Mouse (Mus musculus): ENCODE data around the gene Srsf4. TPM values are rescaled to one million over a fixed set of nuclear protein-coding genes. Genes with fewer than 3 reads are reported as not detected.
A peak's percentile ranks its signal among the peaks of the same experiment; 100 is the strongest.

The Srsf4 gene
- polyA plus RNA-seq, 1 experiment = 55.4 TPM

- H3K79me3 ChIP-seq (ENCODE audit: low read depth) = no peaks in the 10 kb centered on the region
- no peak overlapping the region for H3ac ChIP-seq (ENCODE audit: control insufficient read depth, insufficient read length, low read depth)
- TF ChIP-seq CTCF (IDR thresholded peaks at IDR 0.05; ENCODE audit: control insufficient read depth, insufficient read depth, insufficient read length) (no peak), MAX (IDR thresholded peaks at IDR 0.05) (no peak)
- peaks cover 10% of the 10 kb centered on the region for H3K36me3 ChIP-seq (ENCODE audit: control insufficient read depth, insufficient read depth)
- no peak overlapping the region for H3K4me3 ChIP-seq (ENCODE audit: insufficient read depth, poor library complexity, severe bottlenecking)
- H3K27me3 ChIP-seq (ENCODE audit: control insufficient read depth, insufficient read depth, insufficient read length) = no peaks in the 10 kb centered on the region
- no peaks in the 10 kb centered on the region for H3K79me2 ChIP-seq (ENCODE audit: control insufficient read depth, insufficient read depth)
Measured at GRCm38 (mm10) chr4:131854950-131855349, 18.5 kb upstream of the Srsf4 start.

DNA sequence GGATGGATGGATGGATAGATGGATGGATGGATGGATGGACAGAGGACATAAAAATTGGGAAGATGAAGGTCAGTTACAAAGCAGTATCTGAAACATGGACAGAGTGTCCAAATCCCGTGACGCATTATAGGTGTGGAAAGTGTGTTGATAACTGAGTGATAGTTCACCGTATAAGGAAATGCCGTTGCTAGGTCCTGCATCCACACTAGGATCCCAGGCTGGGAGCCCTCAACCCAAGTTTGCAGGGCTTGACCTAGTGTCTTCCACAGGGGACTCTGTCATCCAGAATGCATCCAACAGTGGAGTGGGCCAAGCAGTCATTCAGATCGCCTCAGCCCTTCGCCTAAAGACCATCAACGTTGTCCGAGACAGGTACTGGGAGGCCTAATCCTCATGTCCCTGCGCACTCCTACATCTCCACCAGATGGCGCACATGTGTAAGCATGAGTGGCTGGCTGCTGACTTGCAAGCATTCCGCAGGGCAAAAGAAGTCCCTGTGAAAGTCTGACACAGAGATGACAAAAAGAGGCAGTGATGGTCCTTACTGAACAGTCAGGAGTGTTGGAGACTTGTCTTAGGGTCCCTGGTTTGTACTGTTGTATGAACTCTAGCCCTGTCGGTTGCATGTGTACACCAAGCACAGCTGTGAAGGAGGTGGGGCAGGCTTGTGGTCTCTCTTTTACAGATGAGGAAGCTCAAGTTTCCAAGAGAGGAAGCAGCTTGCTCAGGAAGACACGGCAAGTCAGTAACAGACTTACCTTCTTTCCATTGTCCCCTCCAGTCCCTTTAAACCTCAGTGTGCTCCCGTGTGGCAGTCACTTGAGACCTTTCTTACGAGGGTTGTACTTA lies 12.7 kb upstream of the Srsf4 start:
- no peak overlapping the region for H3K4me3 ChIP-seq (ENCODE audit: insufficient read depth, poor library complexity, severe bottlenecking)
- peak; percentile 87 for TF ChIP-seq CTCF (IDR thresholded peaks at IDR 0.05; ENCODE audit: control insufficient read depth, insufficient read depth, insufficient read length)
- TF ChIP-seq CEBPB (IDR thresholded peaks at IDR 0.05; ENCODE audit: low read depth) = no peak
- peaks cover 47% of the 10 kb centered on the region for H3K36me3 ChIP-seq (ENCODE audit: control insufficient read depth, insufficient read depth)
- H3K79me2 ChIP-seq (ENCODE audit: control insufficient read depth, insufficient read depth) = no peaks in the 10 kb centered on the region
- no peak overlapping the region for H3ac ChIP-seq (ENCODE audit: control insufficient read depth, insufficient read length, low read depth)
- H3K79me3 ChIP-seq (ENCODE audit: low read depth) = no peaks in the 10 kb centered on the region
- H3K27me3 ChIP-seq (ENCODE audit: control insufficient read depth, insufficient read depth, insufficient read length) = no peaks in the 10 kb centered on the region

- Histone ChIP-seq H3K79me2 (ENCODE audit: control insufficient read depth, insufficient read depth) (no peaks in the 10 kb centered on the region), H3K36me3 (ENCODE audit: control insufficient read depth, insufficient read depth) (peaks cover 48% of the 10 kb centered on the region), H3K79me3 (ENCODE audit: low read depth) (no peaks in the 10 kb centered on the region), H3K4me3 (ENCODE audit: insufficient read depth, poor library complexity, severe bottlenecking) (no peak overlapping the region), H3ac (ENCODE audit: control insufficient read depth, insufficient read length, low read depth) (no peak overlapping the region), H3K27me3 (ENCODE audit: control insufficient read depth, insufficient read depth, insufficient read length) (no peaks in the 10 kb centered on the region)
- TF ChIP-seq MYOG (IDR thresholded peaks at IDR 0.05; ENCODE audit: control insufficient read depth, extremely low read depth, insufficient read length) = no peak
- TF ChIP-seq CEBPB (IDR thresholded peaks at IDR 0.05; ENCODE audit: low read depth) = no peak
- no peak for TF ChIP-seq CTCF (IDR thresholded peaks at IDR 0.05; ENCODE audit: control insufficient read depth, insufficient read depth, insufficient read length)
- TF ChIP-seq FOSL1 (IDR thresholded peaks at IDR 0.05; ENCODE audit: insufficient read depth, low read length, poor library complexity, severe bottlenecking) = no peak
- TF ChIP-seq MAX (IDR thresholded peaks at IDR 0.05) = no peak
- TF ChIP-seq USF1 (IDR thresholded peaks at IDR 0.05; ENCODE audit: low read depth) = no peak
Measured at GRCm38 (mm10) chr4:131861341-131861739, 12.1 kb upstream of the Srsf4 start.

DNA sequence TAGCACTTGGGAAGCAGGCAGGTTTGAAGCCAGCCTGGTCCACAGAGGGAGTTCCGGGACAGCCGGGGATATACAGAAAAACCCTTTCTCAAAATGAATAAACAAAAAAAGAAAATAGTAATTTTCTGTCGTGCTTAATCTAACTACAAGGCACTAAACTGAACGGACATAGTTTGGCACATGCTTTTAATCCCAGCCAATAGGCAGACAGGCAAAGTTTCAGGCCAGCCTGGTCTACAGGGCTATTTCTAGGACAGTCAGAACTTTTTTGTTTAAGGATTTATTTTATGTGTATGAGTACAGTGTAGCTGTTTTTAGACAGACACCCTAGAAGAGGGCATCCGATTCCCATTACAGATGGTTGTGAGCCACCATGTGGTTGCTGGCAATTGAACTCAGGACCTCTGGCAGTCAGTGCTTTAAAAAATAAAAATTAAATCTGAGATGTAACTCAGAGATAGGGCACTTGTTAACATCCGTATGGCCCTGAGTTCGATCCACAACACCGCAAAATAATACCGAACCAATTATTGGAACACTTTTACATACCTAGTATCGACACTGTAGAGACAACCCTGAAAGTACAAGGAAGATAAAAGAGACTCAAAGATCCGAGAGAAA lies 635 bp upstream of the Srsf4 start:
- Histone ChIP-seq H3K79me3 (ENCODE audit: low read depth) (peaks cover 42% of the 10 kb centered on the region), H3K4me3 (ENCODE audit: insufficient read depth, poor library complexity, severe bottlenecking) (peak overlapping the region; percentile 89), H3ac (ENCODE audit: control insufficient read depth, insufficient read length, low read depth) (peak overlapping the region; percentile 76), H3K79me2 (ENCODE audit: control insufficient read depth, insufficient read depth) (peaks cover 56% of the 10 kb centered on the region), H3K36me3 (ENCODE audit: control insufficient read depth, insufficient read depth) (peaks cover 3% of the 10 kb centered on the region), H3K27me3 (ENCODE audit: control insufficient read depth, insufficient read depth, insufficient read length) (no peaks in the 10 kb centered on the region)
- TF ChIP-seq MYOD1 (IDR thresholded peaks at IDR 0.05; ENCODE audit: control insufficient read depth, insufficient read length, low read depth) (no peak), CEBPB (IDR thresholded peaks at IDR 0.05; ENCODE audit: low read depth) (no peak), MAX (IDR thresholded peaks at IDR 0.05) (no peak), CTCF (IDR thresholded peaks at IDR 0.05; ENCODE audit: control insufficient read depth, insufficient read depth, insufficient read length) (no peak), USF1 (IDR thresholded peaks at IDR 0.05; ENCODE audit: low read depth) (no peak), MYOG (IDR thresholded peaks at IDR 0.05; ENCODE audit: control insufficient read depth, extremely low read depth, insufficient read length) (no peak), FOSL1 (IDR thresholded peaks at IDR 0.05; ENCODE audit: insufficient read depth, low read length, poor library complexity, severe bottlenecking) (no peak)

- H3K79me3 ChIP-seq (ENCODE audit: low read depth) = peaks cover 56% of the 10 kb centered on the region
- peaks cover 70% of the 10 kb centered on the region for H3K79me2 ChIP-seq (ENCODE audit: control insufficient read depth, insufficient read depth)
- peak overlapping the region; percentile 91 for H3ac ChIP-seq (ENCODE audit: control insufficient read depth, insufficient read length, low read depth)
- TF ChIP-seq MYOD1 (IDR thresholded peaks at IDR 0.05; ENCODE audit: control insufficient read depth, insufficient read length, low read depth) (no peak), MAX (IDR thresholded peaks at IDR 0.05) (no peak)
- H3K4me3 ChIP-seq (ENCODE audit: insufficient read depth, poor library complexity, severe bottlenecking) = peak overlapping the region; percentile 89
- no peaks in the 10 kb centered on the region for H3K36me3 ChIP-seq (ENCODE audit: control insufficient read depth, insufficient read depth)
- no peaks in the 10 kb centered on the region for H3K27me3 ChIP-seq (ENCODE audit: control insufficient read depth, insufficient read depth, insufficient read length)
Measured at GRCm38 (mm10) chr4:131874169-131874536, 736 bp downstream of the Srsf4 start.

DNA sequence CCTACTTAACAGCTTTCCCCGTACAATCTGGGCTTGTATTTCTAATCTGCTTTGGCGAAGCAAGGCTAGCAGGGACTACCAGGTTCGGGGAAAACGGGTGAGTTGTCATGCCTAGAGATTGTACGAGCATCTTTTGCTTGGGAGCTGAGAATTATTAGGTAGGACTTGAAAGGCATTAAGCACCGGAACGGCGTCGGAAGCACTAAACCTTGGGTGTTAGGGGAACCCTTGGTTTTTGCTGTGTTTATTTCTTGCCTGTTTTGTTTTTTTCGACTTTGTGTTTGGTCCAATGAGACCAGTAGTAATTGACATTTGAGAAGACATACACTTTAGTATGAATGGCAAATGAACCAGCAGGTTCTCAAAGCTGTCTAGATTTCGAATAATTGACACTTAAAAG lies 1.1 kb downstream of the Srsf4 start:
- Histone ChIP-seq H3K4me3 (ENCODE audit: insufficient read depth, poor library complexity, severe bottlenecking) (peak overlapping the region; percentile 89), H3K79me2 (ENCODE audit: control insufficient read depth, insufficient read depth) (peaks cover 74% of the 10 kb centered on the region), H3K36me3 (ENCODE audit: control insufficient read depth, insufficient read depth) (no peaks in the 10 kb centered on the region), H3K27me3 (ENCODE audit: control insufficient read depth, insufficient read depth, insufficient read length) (no peaks in the 10 kb centered on the region), H3K79me3 (ENCODE audit: low read depth) (peaks cover 60% of the 10 kb centered on the region), H3ac (ENCODE audit: control insufficient read depth, insufficient read length, low read depth) (peak overlapping the region; percentile 91)
- no peak for TF ChIP-seq FOSL1 (IDR thresholded peaks at IDR 0.05; ENCODE audit: insufficient read depth, low read length, poor library complexity, severe bottlenecking)
- no peak for TF ChIP-seq MAX (IDR thresholded peaks at IDR 0.05)
- no peak for TF ChIP-seq MYOD1 (IDR thresholded peaks at IDR 0.05; ENCODE audit: control insufficient read depth, insufficient read length, low read depth)
- TF ChIP-seq CTCF (IDR thresholded peaks at IDR 0.05; ENCODE audit: control insufficient read depth, insufficient read depth, insufficient read length) = no peak
- TF ChIP-seq USF1 (IDR thresholded peaks at IDR 0.05; ENCODE audit: low read depth) = no peak
- no peak for TF ChIP-seq MYOG (IDR thresholded peaks at IDR 0.05; ENCODE audit: control insufficient read depth, extremely low read depth, insufficient read length)
- no peak for TF ChIP-seq CEBPB (IDR thresholded peaks at IDR 0.05; ENCODE audit: low read depth)

Data from C2C12 (cell line).